Mouse (Mus musculus): Measurements from ENCODE around the gene Myo1d.
A peak's percentile ranks its signal among the peaks of the same experiment; 100 is the strongest.

DNA sequence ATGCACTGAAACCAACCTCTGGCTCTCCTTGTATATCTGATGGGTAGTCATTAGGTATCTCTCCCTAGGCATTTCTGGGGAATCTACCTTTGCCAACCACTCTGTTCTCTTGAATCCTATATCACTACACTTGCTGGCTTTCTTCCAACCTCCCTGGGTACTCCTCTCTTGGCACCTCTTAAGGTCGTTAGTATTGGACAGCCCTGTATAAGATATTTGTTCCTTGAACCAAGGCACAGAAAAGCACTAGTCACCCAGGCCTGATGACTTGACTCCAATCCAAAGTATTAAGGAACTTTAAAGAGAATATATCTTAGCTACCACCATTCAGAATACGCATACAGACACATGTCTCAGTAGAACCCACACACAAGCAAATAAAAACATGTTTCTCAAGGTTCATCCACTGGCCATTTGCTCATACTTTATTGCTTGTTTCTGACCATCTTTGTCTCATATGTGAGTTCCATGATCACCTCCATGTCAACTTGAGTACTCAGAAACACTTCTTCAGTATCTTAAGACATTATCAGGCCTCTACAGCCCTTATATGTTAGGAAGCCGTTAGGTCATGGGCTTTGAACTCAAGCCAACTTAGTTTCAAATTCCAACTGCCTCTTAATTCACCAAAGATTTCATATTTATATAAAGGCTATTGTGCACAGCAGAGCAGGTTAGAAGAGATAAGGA lies 18.4 kb downstream of the Myo1d start:
- TF ChIP-seq POLR2A (IDR thresholded peaks at IDR 0.05; ENCODE audit: control insufficient read depth in 1 of 2, insufficient read depth in 1 of 2, low read depth in 1 of 2, low read length in 2 of 2, poor library complexity in 1 of 2) (no peak; a peak in 1 of 4 replicates), NRF1 (IDR thresholded peaks at IDR 0.05; ENCODE audit: insufficient read depth, low read depth, low read length, poor library complexity, severe bottlenecking) (no peak), HCFC1 (IDR thresholded peaks at IDR 0.05; ENCODE audit: low read depth, low read length) (peak; percentile 56; the same call in 1 of the 2 replicates), USF2 (IDR thresholded peaks at IDR 0.05; ENCODE audit: borderline replicate concordance in 1 of 2, insufficient read depth in 1 of 2, low read depth in 1 of 2, low read length in 2 of 2) (no peak), SIN3A (IDR thresholded peaks at IDR 0.05; ENCODE audit: low read length) (peak; percentile 97), GATA1 (IDR thresholded peaks at IDR 0.05; ENCODE audit: low read depth, low read length) (peak; percentile 97), MXI1 (IDR thresholded peaks at IDR 0.05; ENCODE audit: low read depth, low read length) (peak; percentile 73), MAX (IDR thresholded peaks at IDR 0.05; ENCODE audit: low read length) (peak; percentile 38; the same call in 1 of the 2 replicates), CTCF (IDR thresholded peaks at IDR 0.05 in 2 of 3, conservative IDR thresholded peaks at IDR 0.05 in 1 of 3; ENCODE audit: control insufficient read depth in 1 of 3, insufficient read depth in 1 of 3, low read depth in 2 of 3, low read length in 3 of 3, poor library complexity in 1 of 3, severe bottlenecking in 1 of 3) (no peak)

Data from MEL (cell line).